Mouse (Mus musculus): ENCODE data around the gene Zc3h15. TPM values are rescaled to one million over a fixed set of nuclear protein-coding genes. Genes with fewer than 3 reads are reported as not detected.
"Not testable (repeated sequence)": the region's sequence is repeated elsewhere in the genome, so short reads cannot be mapped to it uniquely, and the experiment has no call there.

The Zc3h15 gene
- polyA plus RNA-seq (2012; rRNA removed): 15.5 and 17.8 TPM in 2 replicates

- under 1% methylated on average over 97 of the region's 100 CpGs for WGBS
- DNase-seq (ENCODE audit: low read depth, low spot score): peak; percentile 71
These were observed at the start of gene Zc3h15 for GRCm38 (mm10) chr2:83644276-83645252. Gene Zc3h15 (plus strand): TSS chr2:83644435.

- DNase-seq (ENCODE audit: low read depth, low spot score): no peak
- 79% methylated on average over 11 of the region's 11 CpGs for WGBS
These were observed 23.5 kb upstream of the Zc3h15 start for GRCm38 (mm10) chr2:83620558-83621367.

- no peak for DNase-seq (ENCODE audit: low read depth, low spot score)
- 79% methylated on average over 4 of the region's 4 CpGs for WGBS
These were observed 22.7 kb upstream of the Zc3h15 start for GRCm38 (mm10) chr2:83621511-83621910.

GRCm38 (mm10) chr2:83622792-83623191 is 21.4 kb upstream of the Zc3h15 start:
- no peak for DNase-seq (ENCODE audit: low read depth, low spot score)
- 22% methylated on average over 11 of the region's 11 CpGs for WGBS

GRCm38 (mm10) chr2:83624045-83624444 is 20.2 kb upstream of the Zc3h15 start:
- WGBS: 49% methylated on average over 4 of the region's 4 CpGs
- DNase-seq (ENCODE audit: low read depth, low spot score): no peak

- WGBS: 23% methylated on average over 10 of the region's 10 CpGs
- no peak for DNase-seq (ENCODE audit: low read depth, low spot score)
These were observed 18.8 kb upstream of the Zc3h15 start for GRCm38 (mm10) chr2:83625226-83626108.

- WGBS: 83% methylated on average over 9 of the region's 9 CpGs
These were observed 17.4 kb upstream of the Zc3h15 start for GRCm38 (mm10) chr2:83626881-83627280.

GRCm38 (mm10) chr2:83627495-83627894 is 16.7 kb upstream of the Zc3h15 start:
- WGBS: 84% methylated on average over 9 of the region's 9 CpGs
- no peak for DNase-seq (ENCODE audit: low read depth, low spot score)

More at GRCm38 (mm10) chr2:83626881-83627280, 17.4 kb upstream of the Zc3h15 start:
- no peak for DNase-seq (ENCODE audit: low read depth, low spot score)

- no peak for DNase-seq (ENCODE audit: low read depth, low spot score)
- 93% methylated on average over 6 of the region's 6 CpGs for WGBS
These were observed 16.3 kb upstream of the Zc3h15 start for GRCm38 (mm10) chr2:83627932-83628331.

GRCm38 (mm10) chr2:83641993-83642392 is 2.2 kb upstream of the Zc3h15 start:
- no peak for DNase-seq (ENCODE audit: low read depth, low spot score)
- WGBS: 90% methylated on average over 1 of the region's 1 CpGs

- WGBS: 22% methylated on average over 9 of the region's 9 CpGs
- peak; percentile 48 for DNase-seq (ENCODE audit: low read depth, low spot score)
These were observed 4.7 kb downstream of the Zc3h15 start for GRCm38 (mm10) chr2:83648916-83649315.

- DNase-seq (ENCODE audit: low read depth, low spot score): no peak
These were observed 8.4 kb downstream of the Zc3h15 start for GRCm38 (mm10) chr2:83652606-83653005.

- no peak for DNase-seq (ENCODE audit: low read depth, low spot score)
- 35% methylated on average over 3 of the region's 3 CpGs for WGBS
These were observed 15.0 kb downstream of the Zc3h15 start for GRCm38 (mm10) chr2:83659279-83659678.

GRCm38 (mm10) chr2:83660114-83660513 is 15.9 kb downstream of the Zc3h15 start:
- no peak for DNase-seq (ENCODE audit: low read depth, low spot score)
- 45% methylated on average over 1 of the region's 1 CpGs for WGBS

- no peak for DNase-seq (ENCODE audit: low read depth, low spot score)
- WGBS: 88% methylated on average over 6 of the region's 6 CpGs
These were observed 17.1 kb downstream of the Zc3h15 start for GRCm38 (mm10) chr2:83661351-83661750.

GRCm38 (mm10) chr2:83665051-83665450 is 20.8 kb downstream of the Zc3h15 start:
- DNase-seq (ENCODE audit: low read depth, low spot score): not testable (repeated sequence)
- 98% methylated on average over 2 of the region's 2 CpGs for WGBS

GRCm38 (mm10) chr2:83667430-83667829 is 23.2 kb downstream of the Zc3h15 start:
- DNase-seq (ENCODE audit: low read depth, low spot score): no peak
- 69% methylated on average over 2 of the region's 2 CpGs for WGBS

GRCm38 (mm10) chr2:83668052-83668451 is 23.8 kb downstream of the Zc3h15 start:
- DNase-seq (ENCODE audit: low read depth, low spot score): no peak
- 83% methylated on average over 1 of the region's 1 CpGs for WGBS

GRCm38 (mm10) chr2:83669988-83670387 is 25.8 kb downstream of the Zc3h15 start:
- DNase-seq (ENCODE audit: low read depth, low spot score): no peak
- WGBS: 60% methylated on average over 5 of the region's 5 CpGs

Measured in large intestine, adult 2 months (tissue).